In the genomic region with DNA sequence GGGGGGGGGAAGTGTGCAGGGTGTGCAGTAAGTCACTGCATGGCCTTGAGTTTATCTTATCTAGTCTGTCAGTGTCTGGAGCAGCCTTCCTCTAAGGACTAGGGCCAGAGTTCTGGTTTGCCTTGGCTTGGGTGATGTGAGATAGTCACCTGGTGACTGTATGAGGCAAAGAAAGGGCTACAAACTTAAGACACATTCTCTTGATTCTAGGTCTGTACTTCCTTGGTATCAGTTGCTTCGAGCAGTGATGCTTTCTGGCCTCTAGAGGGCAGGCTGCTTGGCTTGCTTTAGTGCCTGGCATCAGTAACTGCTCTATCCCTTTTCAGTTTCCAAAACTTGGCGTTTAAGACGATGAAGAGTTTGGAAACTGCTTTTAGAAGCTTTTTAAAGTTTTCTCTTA, we compare ENCODE assay signal across 8 mouse cellular contexts. TPM values are rescaled to one million over a fixed set of nuclear protein-coding genes. Genes with fewer than 3 reads are reported as not detected.
A peak's percentile ranks its signal among the peaks of the same experiment; 100 is the strongest.
DNase-seq lines count a peak whose midpoint lies in the region; ATAC-seq and TF ChIP-seq lines count a peak whose summit lies in the region.

No protein-coding gene starts in this region.

- H3K79me2 ChIP-seq in liver, adult 2 months (ENCODE audit: control insufficient read depth, insufficient read depth, low read length): peaks cover 45% of the 10 kb centered on the region

- H3K4me3 ChIP-seq in left cerebral cortex, adult 2 months: no peak overlapping the region
- H3K4me3 ChIP-seq in forebrain, embryonic 16.5 days (replicated peaks; ENCODE audit: low read length): no peak overlapping the region
- H3K4me3 ChIP-seq in liver, adult 2 months (ENCODE audit: insufficient read depth, low read depth, low read length): no peak overlapping the region

- TF ChIP-seq POLR2A in liver, adult 2 months (IDR thresholded peaks at IDR 0.05; ENCODE audit: extremely low read depth, insufficient read depth, low read length): no peak

- no peak overlapping the region for H3K9ac ChIP-seq in forebrain, embryonic 16.5 days (replicated peaks; ENCODE audit: low read depth, low read length)
- H3K9ac ChIP-seq in liver, adult 2 months (ENCODE audit: low read depth, low read length): no peak overlapping the region

- no peak overlapping the region for H3K4me2 ChIP-seq in forebrain, embryonic 16.5 days (ENCODE audit: low read length)

- intact Hi-C loops in left cerebral cortex, adult 2 months (cut with DNase I): loop anchor here (5.0 kb wide), 1 partner anchor 71 kb away; no protein-coding TSS in a partner anchor

- ATAC-seq in cerebellum, adult (ENCODE audit: insufficient number of reproducible peaks, low FRiP score, low TSS enrichment): peak; percentile 37; the same call in 1 of the 2 replicates
- ATAC-seq in forebrain, embryonic 16.5 days: peak; percentile 34; the same call in 1 of the 2 replicates

- H3K27me3 ChIP-seq in forebrain, embryonic 16.5 days (replicated peaks; ENCODE audit: control insufficient read depth, insufficient read depth, low read length): no peaks in the 10 kb centered on the region
- no peaks in the 10 kb centered on the region for H3K27me3 ChIP-seq in liver, adult 2 months (ENCODE audit: control insufficient read depth, insufficient read depth, low read length)

- no peak overlapping the region for H3K27ac ChIP-seq in left cerebral cortex, adult 2 months
- no peak overlapping the region for H3K27ac ChIP-seq in forebrain, embryonic 16.5 days (ENCODE audit: low read length)
- H3K27ac ChIP-seq in liver, adult 2 months (replicated peaks; ENCODE audit: insufficient read depth, low read depth, low read length): no peak overlapping the region

- WGBS in forebrain, embryonic 16.5 days: 37% methylated on average over 3 of the region's 3 CpGs
- 50% methylated on average over 3 of the region's 3 CpGs for WGBS in liver, adult 2 months

- H3K4me1 ChIP-seq in forebrain, embryonic 16.5 days (replicated peaks; ENCODE audit: control insufficient read depth, insufficient read depth, low read length): peaks cover 47% of the 10 kb centered on the region
- H3K4me1 ChIP-seq in liver, adult 2 months (ENCODE audit: control insufficient read depth, insufficient read depth, low read length): peaks cover 6% of the 10 kb centered on the region; the same call in 1 of the 2 replicates

- peak; percentile 90 for TF ChIP-seq CTCF in left cerebral cortex, adult 2 months (IDR thresholded peaks at IDR 0.05)
- TF ChIP-seq CTCF in liver, adult 2 months (IDR thresholded peaks at IDR 0.05; ENCODE audit: low read depth, low read length): peak; percentile 75; the same call in 1 of the 2 replicates

- no peak for DNase-seq in cerebellum, adult 11 months
- no peak for DNase-seq in left cerebral cortex, adult 2 months (ENCODE audit: extremely low spot score in 1 of 2, low spot score in 2 of 2)
- no peak for DNase-seq in left cerebral cortex, adult 8-10 months (ENCODE audit: low spot score in 2 of 2)
- peak; percentile 76 for DNase-seq in NIH3T3 (ENCODE audit: low read depth)
- DNase-seq in liver, adult 2 months (ENCODE audit: extremely low read depth, low read depth, low spot score): peak; percentile 43
- peak; percentile 38 for DNase-seq in right cerebral cortex, postnatal 14 days

- H3K36me3 ChIP-seq in forebrain, embryonic 16.5 days (ENCODE audit: control insufficient read depth, insufficient read depth): peaks cover 11% of the 10 kb centered on the region
- no peaks in the 10 kb centered on the region for H3K36me3 ChIP-seq in liver, adult 2 months (ENCODE audit: control insufficient read depth, insufficient read depth, low read length)

- H3K9me3 ChIP-seq in forebrain, embryonic 16.5 days (ENCODE audit: control insufficient read depth, low read length): 0 out of 2 replicates have a peak, but pooled peaks cover 2% of the 10 kb centered on the region

RNA-seq across cellular contexts. Expression of gene Map4k4, which starts 10.7 kb away (rescaled TPM):
- 100 to 1,000 TPM in 1 of 2 experiments, 10 to 100 TPM in 1; 98.8 to 114 TPM for total RNA-seq in left cerebral cortex, adult 2 months (2021)
- 100 to 1,000 TPM; 101 to 109 (median 108) TPM for total RNA-seq in left cerebral cortex, adult 8-10 months (2022)
- polyA plus RNA-seq in forebrain, embryonic 16.5 days (2015; fragmentation: Nextera tagmentation; extraction: Ambion mirVana): 38.5 and 49.5 TPM in 2 replicates
- total RNA-seq in liver, adult 2 months (2014; rRNA removed): 10.7 and 12.4 TPM in 2 replicates
- 6.3 and 7.2 TPM in 2 replicates for polyA plus RNA-seq in liver, adult 2 months (2012; rRNA removed)

Comparison
In these comparisons a context has a peak if more than half of its experiments do, and no peak if none do; other contexts are left out.
1. DNase-seq: peak in NIH3T3 (single experiment), liver, adult 2 months (single experiment) and right cerebral cortex, postnatal 14 days (single experiment); none in cerebellum, adult 11 months (single experiment), left cerebral cortex, adult 2 months (0 of 2) and left cerebral cortex, adult 8-10 months (0 of 2).